Mouse (Mus musculus) kidney, postnatal 10 days (tissue): Measurements from ENCODE around the gene Thumpd1.

Experiments
- DNase-seq: peaks from one replicate; pipeline ENCODE4 v3.0.0; 2021; ENCODE audit warnings: mixed read lengths

Gene Thumpd1

DNA sequence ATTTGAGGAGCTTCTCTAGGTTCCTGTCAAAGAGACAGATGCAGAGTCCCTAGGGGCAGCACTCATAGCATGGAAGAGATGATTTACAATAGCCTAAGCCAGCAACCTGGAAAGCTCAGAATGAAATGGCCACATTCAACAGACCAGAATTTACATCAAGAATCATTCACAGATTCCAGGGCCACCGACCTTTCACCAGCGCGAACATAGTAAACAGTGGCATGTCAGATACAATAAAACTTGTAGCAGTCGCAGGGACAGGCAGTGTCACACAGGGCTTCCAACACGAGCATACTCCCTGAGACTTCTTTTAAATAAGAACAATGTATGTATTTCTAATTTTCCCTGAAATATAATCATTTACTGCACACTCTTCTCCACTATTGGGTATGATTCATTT lies 50.2 kb downstream of the Thumpd1 start:
- peak; percentile 13 for DNase-seq

DNA sequence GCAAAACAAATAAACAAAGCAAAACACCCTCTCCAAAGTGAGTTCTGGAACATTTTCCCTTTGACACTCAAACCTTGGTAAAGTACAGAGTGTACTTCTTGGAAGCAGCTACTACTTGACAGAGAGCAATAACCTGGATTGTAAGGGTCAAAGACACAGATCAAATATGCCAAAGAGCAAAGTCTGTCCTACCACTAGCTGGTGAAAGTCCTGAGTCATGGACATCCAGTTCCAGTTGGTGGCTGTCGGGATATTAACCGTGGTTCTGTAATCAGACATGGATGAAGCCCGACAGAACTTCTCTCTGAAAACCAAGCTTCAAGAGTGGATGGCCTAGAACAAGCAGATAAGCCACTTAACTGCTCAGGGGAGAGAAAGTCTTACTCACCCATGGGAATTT lies 52.7 kb downstream of the Thumpd1 start:
- no peak for DNase-seq
